Mouse (Mus musculus) forebrain, embryonic 11.5 days (tissue): ENCODE measurements around the gene Tsga10. TPM values are rescaled to one million over a fixed set of nuclear protein-coding genes. Genes with fewer than 3 reads are reported as not detected.
"Not testable (repeated sequence)": the region's sequence is repeated elsewhere in the genome, so short reads cannot be mapped to it uniquely, and the experiment has no call there.

ENCODE experiments used
- ATAC-seq: fragments of 200-750 bp; cut with Nextera tagmentation; replicated peaks from 2 replicates; pipeline ENCODE4 v1.8.0; 2017; ENCODE audit warnings: moderate TSS enrichment; ENCODE audit not compliant: low FRiP score
- DNase-seq: peaks from one replicate; pipeline ENCODE4 v3.0.0-alpha.2; 2017; ENCODE audit warnings: low spot score
- H3K27ac ChIP-seq: fragments of 300-500 bp; sonication (generic); 2 replicates; pipeline ENCODE4 v1.5.1; 2014; ENCODE audit warnings: low read depth, low read length
- H3K27me3 ChIP-seq: fragments of 300-500 bp; sonication (generic); 2 replicates; pipeline ENCODE4 v1.6.1; 2014; ENCODE audit warnings: mild to moderate bottlenecking, low read length, mixed read lengths; ENCODE audit not compliant: control insufficient read depth, insufficient read depth
- H3K36me3 ChIP-seq: fragments of 300-500 bp; sonication (generic); 2 replicates; pipeline ENCODE4 v1.6.1; 2014; ENCODE audit warnings: mild to moderate bottlenecking, low read length, moderate library complexity, mixed read lengths; ENCODE audit not compliant: control insufficient read depth, insufficient read depth
- H3K4me1 ChIP-seq: fragments of 300-500 bp; sonication (generic); replicated peaks from 2 replicates; pipeline ENCODE4 v1.6.1; 2014; ENCODE audit warnings: low read length, mixed read lengths; ENCODE audit not compliant: control insufficient read depth, insufficient read depth
- H3K4me2 ChIP-seq: fragments of 300-500 bp; sonication (generic); 2 replicates; pipeline ENCODE4 v1.6.1; 2014; ENCODE audit warnings: low read depth, mild to moderate bottlenecking, low read length, moderate library complexity, mixed read lengths; ENCODE audit not compliant: severe bottlenecking
- H3K4me3 ChIP-seq: fragments of 300-500 bp; sonication (generic); 2 replicates; pipeline ENCODE4 v1.5.1; 2014; ENCODE audit warnings: low read depth, low read length
- H3K9ac ChIP-seq: fragments of 300-500 bp; sonication (generic); 2 replicates; pipeline ENCODE4 v1.6.1; 2014; ENCODE audit warnings: low read length
- H3K9me3 ChIP-seq: fragments of 300-500 bp; sonication (generic); 2 replicates; pipeline ENCODE4 v1.6.1; 2016; ENCODE audit warnings: low read length, mixed read lengths; ENCODE audit not compliant: control insufficient read depth
- WGBS: fragments of 180-500 bp; shearing (Covaris S2); extraction: QIAGEN DNeasy Blood & Tissue Kit; methylation state at CpG from one replicate; pipeline ENCODE4 v1.1.7; 2014; 5-methylcytosine and 5-hydroxymethylcytosine counted together
- polyA plus RNA-seq: library from polyadenylated mRNA; unstranded; fragments of >200 nt; fragmentation: Nextera tagmentation; extraction: Ambion mirVana; gene quantifications from 2 replicates; pipeline ENCODE4 v1.2.1, GENCODE M21; 2014

The Tsga10 gene
- polyA plus RNA-seq, 1 experiment from 2014 or later = 14.2 TPM

- not testable (repeated sequence) for H3K36me3 ChIP-seq, H3K4me1 ChIP-seq, ATAC-seq, H3K4me3 ChIP-seq, H3K27ac ChIP-seq, H3K4me2 ChIP-seq, DNase-seq, H3K27me3 ChIP-seq, H3K9me3 ChIP-seq, H3K9ac ChIP-seq
- 56% methylated on average over 1 of the region's 1 CpGs for WGBS
Measured at GRCm38 (mm10) chr1:37802291-37802690, 63.9 kb downstream of the Tsga10 start.

DNA sequence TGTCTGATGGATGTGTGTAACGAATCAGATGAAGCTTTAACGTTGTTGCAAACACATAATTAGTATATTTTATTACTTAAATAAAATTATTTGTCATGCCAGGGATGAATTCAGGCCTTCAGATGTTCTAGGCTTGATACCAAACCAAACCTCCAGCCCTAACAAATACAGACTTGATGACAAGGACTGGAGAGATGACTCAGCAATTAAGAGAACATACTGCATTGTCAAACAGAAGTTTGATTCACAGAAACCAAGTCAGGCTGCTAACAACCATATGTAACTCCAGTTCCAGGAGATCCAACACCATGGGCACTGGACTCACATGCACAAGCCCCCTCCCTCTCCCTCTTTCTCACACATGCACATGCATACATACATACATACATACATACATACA is 65.9 kb downstream of the Tsga10 start:
- DNase-seq (no peak), ATAC-seq (no peak)
- Histone ChIP-seq H3K4me3 (no peak overlapping the region), H3K9ac (no peak overlapping the region), H3K4me2 (no peak overlapping the region), H3K27ac (no peak overlapping the region), H3K4me1 (no peaks in the 10 kb centered on the region), H3K27me3 (no peaks in the 10 kb centered on the region), H3K9me3 (no peaks in the 10 kb centered on the region), H3K36me3 (no peaks in the 10 kb centered on the region)
- 94% methylated on average over 2 of the region's 2 CpGs for WGBS

DNA sequence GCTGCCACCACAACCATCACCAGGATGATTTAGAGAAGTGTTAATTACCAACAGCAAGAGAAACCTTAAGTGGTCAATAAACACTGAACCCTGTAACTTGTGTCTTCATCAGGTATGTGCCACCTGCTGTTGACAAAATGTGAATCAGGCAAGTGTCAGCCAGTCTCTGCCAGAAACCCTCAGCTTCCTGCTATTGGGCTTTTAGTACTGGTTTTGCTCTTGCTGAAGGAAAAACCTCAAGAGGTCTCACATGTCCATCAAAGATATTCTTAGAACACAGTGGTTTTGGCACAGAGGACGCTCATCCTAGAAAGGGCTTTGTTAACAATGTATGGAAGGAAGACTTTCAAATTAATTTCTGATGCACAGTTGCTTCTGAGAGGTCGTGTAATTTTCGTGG is 66.7 kb downstream of the Tsga10 start:
- WGBS = 81% methylated on average over 3 of the region's 3 CpGs
- H3K4me2 ChIP-seq = no peak overlapping the region
- H3K9me3 ChIP-seq = no peaks in the 10 kb centered on the region
- ATAC-seq = no peak
- H3K9ac ChIP-seq = no peak overlapping the region
- no peaks in the 10 kb centered on the region for H3K36me3 ChIP-seq
- DNase-seq = no peak
- H3K4me1 ChIP-seq = no peaks in the 10 kb centered on the region
- H3K27me3 ChIP-seq = no peaks in the 10 kb centered on the region
- H3K27ac ChIP-seq = no peak overlapping the region
- no peak overlapping the region for H3K4me3 ChIP-seq

DNA sequence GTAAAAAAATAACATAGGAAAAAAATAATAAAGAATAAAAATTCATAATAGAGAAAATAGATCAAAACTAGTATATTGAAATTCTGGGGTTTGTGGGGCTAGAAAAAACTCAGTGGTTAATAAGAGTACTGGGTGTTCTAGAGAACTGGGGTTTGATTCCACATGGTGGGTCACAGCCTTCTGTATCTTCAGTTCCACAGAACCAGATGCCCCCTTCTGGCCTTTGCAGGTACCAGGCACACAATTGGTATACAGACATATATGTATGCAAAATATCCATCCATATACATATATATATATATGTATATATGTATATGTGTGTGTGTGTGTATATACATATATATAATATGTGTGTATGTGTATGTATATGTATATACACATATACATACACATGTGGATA is 106.8 kb downstream of the Tsga10 start:
- no peaks in the 10 kb centered on the region for H3K36me3 ChIP-seq

DNA sequence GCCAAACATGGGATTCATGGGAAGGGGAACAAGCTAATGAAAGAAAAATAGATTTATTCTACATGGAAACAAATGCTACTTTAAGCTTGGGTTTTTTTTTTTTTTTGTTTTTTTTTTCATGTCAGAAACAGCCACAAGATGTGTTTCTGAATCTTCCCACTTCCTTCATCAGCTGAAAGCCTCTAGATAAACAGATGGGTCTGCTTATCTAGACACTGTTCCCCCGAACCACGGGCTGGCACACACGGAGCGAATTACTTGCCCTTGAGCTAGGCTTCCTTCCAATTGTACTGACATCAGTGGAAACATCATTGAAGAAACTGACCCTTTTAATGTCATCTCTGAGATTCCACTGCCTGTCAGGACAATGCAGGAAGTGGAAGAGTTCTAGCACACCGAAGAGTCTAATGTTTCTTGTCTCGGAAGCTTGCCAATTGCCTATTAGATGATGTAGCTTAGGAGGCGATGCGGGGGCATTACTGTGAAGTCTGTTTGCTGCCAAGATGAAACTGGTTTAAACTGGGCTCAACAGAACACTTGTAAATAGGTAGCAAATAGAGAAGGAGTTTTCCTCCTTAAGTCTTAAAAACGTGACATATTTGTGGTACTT is 121.5 kb downstream of the Tsga10 start:
- Histone ChIP-seq H3K27ac (no peak overlapping the region), H3K27me3 (no peaks in the 10 kb centered on the region), H3K9me3 (no peaks in the 10 kb centered on the region), H3K4me1 (no peaks in the 10 kb centered on the region), H3K36me3 (no peaks in the 10 kb centered on the region), H3K9ac (no peak overlapping the region), H3K4me3 (no peak overlapping the region), H3K4me2 (no peak overlapping the region)
- WGBS = 92% methylated on average over 9 of the region's 9 CpGs
- DNase-seq (no peak), ATAC-seq (no peak)

More for the DNA sequence above, 106.8 kb downstream of the Tsga10 start:
- ATAC-seq = no peak
- Histone ChIP-seq H3K4me1 (no peaks in the 10 kb centered on the region), H3K4me3 (no peak overlapping the region), H3K27me3 (no peaks in the 10 kb centered on the region), H3K27ac (no peak overlapping the region), H3K9me3 (no peaks in the 10 kb centered on the region), H3K9ac (no peak overlapping the region), H3K4me2 (no peak overlapping the region)
- DNase-seq = no peak

DNA sequence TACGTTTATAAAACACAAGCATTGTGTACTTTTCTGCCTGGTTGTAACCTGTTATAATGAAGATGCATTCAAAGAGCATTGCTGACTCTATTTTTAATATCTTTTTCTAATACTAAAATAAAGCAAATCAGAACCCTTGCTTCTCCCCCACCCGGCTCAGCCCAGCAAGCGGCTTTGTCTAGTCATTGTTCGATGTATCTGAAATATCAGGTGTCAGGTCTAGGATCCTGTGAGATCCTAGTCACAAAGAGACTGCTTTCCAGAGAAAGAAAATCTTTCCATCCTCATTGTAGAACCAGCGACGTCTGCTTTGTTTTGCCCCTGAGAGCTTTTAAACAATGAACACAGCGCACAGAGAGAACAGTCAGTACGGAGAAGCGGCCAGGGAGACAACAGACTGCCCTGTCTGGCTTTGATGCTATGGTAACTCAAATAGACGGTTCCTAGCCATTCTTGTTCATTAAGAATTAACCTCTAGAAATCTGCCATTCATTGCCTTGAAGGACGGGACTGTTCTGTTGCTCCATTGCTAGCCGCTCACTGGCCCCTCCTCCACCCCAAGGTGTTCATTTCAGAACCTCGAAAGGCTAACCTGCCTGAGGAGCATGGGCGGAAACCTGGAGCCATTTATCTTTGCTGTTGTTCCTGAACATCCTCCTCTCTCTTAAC is 123.5 kb downstream of the Tsga10 start:
- WGBS = 37% methylated on average over 14 of the region's 14 CpGs
- H3K4me3 ChIP-seq = no peak overlapping the region

GRCm38 (mm10) chr1:37742126-37742525 is 124.1 kb downstream of the Tsga10 start:
- 90% methylated on average over 11 of the region's 11 CpGs for WGBS

More for the DNA sequence above, 123.5 kb downstream of the Tsga10 start:
- no peak for ATAC-seq
- Histone ChIP-seq H3K4me2 (no peak overlapping the region; the same call in 1 of the 2 replicates), H3K9me3 (no peaks in the 10 kb centered on the region), H3K27ac (no peak overlapping the region), H3K27me3 (no peaks in the 10 kb centered on the region), H3K36me3 (no peaks in the 10 kb centered on the region), H3K4me1 (no peaks in the 10 kb centered on the region), H3K9ac (no peak overlapping the region)
- no peak for DNase-seq

DNA sequence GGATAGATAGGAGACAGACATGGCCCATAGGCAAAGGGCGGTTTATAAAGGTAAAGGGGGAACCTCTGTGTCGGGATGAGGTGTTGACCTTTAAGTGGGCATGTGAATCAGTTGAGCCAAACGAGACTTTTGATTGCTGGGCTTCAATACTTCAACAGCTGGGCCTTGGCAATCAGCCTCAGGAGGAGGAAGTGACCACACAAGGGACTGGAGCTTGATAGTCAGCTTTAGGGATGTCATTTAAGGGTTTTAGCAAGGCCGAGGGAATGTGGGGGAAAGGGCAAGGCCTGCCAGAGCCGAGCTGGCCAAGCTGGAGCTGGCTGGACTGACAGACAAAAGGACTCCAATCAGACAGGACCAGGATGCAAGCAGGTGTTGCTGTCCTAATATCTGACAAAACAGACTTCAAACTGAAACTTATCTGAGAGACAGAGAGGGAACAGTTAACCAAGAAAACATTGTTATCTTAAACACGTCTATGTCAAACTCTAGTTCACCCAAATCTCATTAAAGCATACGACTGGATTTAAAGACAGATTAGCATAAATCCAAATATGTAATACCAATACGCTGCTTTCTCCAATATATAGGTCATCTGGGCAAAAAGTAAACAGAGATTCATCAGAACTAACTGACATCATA is 125.9 kb downstream of the Tsga10 start:
- Histone ChIP-seq H3K9ac (no peak overlapping the region), H3K4me3 (no peak overlapping the region), H3K4me1 (no peaks in the 10 kb centered on the region), H3K27me3 (no peaks in the 10 kb centered on the region), H3K4me2 (no peak overlapping the region), H3K9me3 (no peaks in the 10 kb centered on the region), H3K36me3 (no peaks in the 10 kb centered on the region), H3K27ac (no peak overlapping the region)
- DNase-seq = no peak
- ATAC-seq = no peak
- 81% methylated on average over 8 of the region's 8 CpGs for whole genome bisulfite sequencing

More at GRCm38 (mm10) chr1:37742126-37742525, 124.1 kb downstream of the Tsga10 start:
- Histone ChIP-seq H3K27me3 (no peaks in the 10 kb centered on the region), H3K27ac (no peak overlapping the region), H3K36me3 (no peaks in the 10 kb centered on the region), H3K4me1 (no peaks in the 10 kb centered on the region), H3K9ac (no peak overlapping the region), H3K9me3 (no peaks in the 10 kb centered on the region), H3K4me2 (no peak overlapping the region), H3K4me3 (no peak overlapping the region)
- no peak for DNase-seq
- no peak for ATAC-seq
